15 mouse cellular contexts compared by ENCODE assay signal in genomic region chr10:10322961-10323360, GRCm38 (mm10).
DNase-seq lines count a peak whose midpoint lies in the region.
"Had no signal": no experiment of that assay in that cellular context is flagged by ENCODE, and none has a peak within 500 bp of the region (broad histone marks: within the 10 kb centered on the region; RNA-seq: fewer than 3 reads in every experiment).

No protein-coding gene starts in this region.

- DNase-seq in cerebellum, postnatal 10 days = peak; percentile 12 to 16
- no peak for DNase-seq in cerebellum, adult 8-10 months
- DNase-seq in layer of hippocampus, adult 18-20 months (ENCODE audit: low spot score in 2 of 2) = peak; percentile 69 to 87
- DNase-seq in layer of hippocampus, postnatal 25 days (ENCODE audit: extremely low spot score in 1 of 2, low spot score in 1 of 2) = peak; percentile 26
- peak; percentile 25 for DNase-seq in right cerebral cortex, postnatal 14 days
- DNase-seq in natural killer cell, adult 2 months (ENCODE audit: low spot score in 2 of 2) = no peak
- no peak for DNase-seq in liver
- DNase-seq in adrenal gland, postnatal 14 days = no peak
- DNase-seq: adrenal gland, postnatal 36 days; cerebellum, adult 18-20 months; gastrocnemius, postnatal 10 days; heart, adult 11 months; lung, postnatal 10 days; midbrain, embryonic 14.5 days; thymus, adult 2 months had no signal

Comparison
In these comparisons a context has a peak if more than half of its experiments do, and no peak if none do; other contexts are left out.
1. DNase-seq: peak in cerebellum, postnatal 10 days (2 of 2), layer of hippocampus, adult 18-20 months (2 of 2), layer of hippocampus, postnatal 25 days (2 of 2) and right cerebral cortex, postnatal 14 days (single experiment); none in cerebellum, adult 8-10 months (single experiment), natural killer cell, adult 2 months (0 of 2), liver (single experiment) and adrenal gland, postnatal 14 days (single experiment).